Mouse (Mus musculus) G1E (cell line): ENCODE results near the gene Atrnl1.

Source experiments
- CTCF ChIP-seq: IDR thresholded peaks from 2 replicates; pipeline ENCODE4 v1.5.1; 2012; ENCODE audit warnings: low read depth, low read length, inconsistent platforms, mixed read lengths
- GATA1 ChIP-seq: IDR thresholded peaks from 2 replicates; pipeline ENCODE4 v1.6.1; 2012; ENCODE audit warnings: borderline replicate concordance, low read length, inconsistent platforms, mixed read lengths
- GATA2 ChIP-seq: IDR thresholded peaks from 2 replicates; pipeline ENCODE4 v1.6.1; 2012; ENCODE audit warnings: low read depth, low read length, inconsistent platforms, borderline replicate concordance
- POLR2AphosphoS5 ChIP-seq: IDR thresholded peaks from 2 replicates; pipeline ENCODE4 v1.6.1; 2012; ENCODE audit warnings: low read depth, low read length, inconsistent platforms; ENCODE audit not compliant: insufficient replicate concordance
- TAL1 ChIP-seq: conservative IDR thresholded peaks from 2 replicates; pipeline ENCODE4 v1.6.1; 2012; ENCODE audit warnings: low read depth, low read length, inconsistent platforms, mixed read lengths

DNA sequence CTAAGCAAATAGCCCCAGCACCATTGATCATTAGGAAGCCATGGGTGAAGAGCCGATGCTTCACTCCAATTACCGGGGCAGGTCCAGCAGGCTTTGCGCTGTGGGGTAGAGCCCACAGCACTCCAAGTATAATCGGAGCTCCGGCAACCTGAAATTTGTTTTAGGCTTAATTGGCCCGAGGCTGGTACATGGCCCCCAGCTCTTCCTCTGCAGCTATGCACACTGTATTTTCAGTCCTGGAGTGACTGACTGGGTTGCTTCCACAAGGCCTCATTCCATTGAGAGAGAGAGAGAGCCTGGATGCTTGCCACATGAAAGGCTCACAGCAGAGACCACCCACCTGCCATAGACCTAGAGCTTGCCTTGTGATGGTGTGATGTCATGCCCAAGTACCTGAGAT lies 555.3 kb downstream of the Atrnl1 start:
- no peak for TF ChIP-seq GATA1
- TF ChIP-seq CTCF: no peak
- no peak for TF ChIP-seq POLR2AphosphoS5
- no peak for TF ChIP-seq TAL1
- TF ChIP-seq GATA2: no peak
